Mouse (Mus musculus) bone marrow, adult 2 months (tissue): ENCODE results near the gene Ano2.

Experiments
- CTCF ChIP-seq: fragments of 200-500 bp; IDR thresholded peaks from 2 replicates; pipeline ENCODE4 v1.5.1; 2011; ENCODE audit warnings: low read length, control low read depth; ENCODE audit not compliant: control insufficient read depth, insufficient read depth
- POLR2A ChIP-seq: fragments of 200-500 bp; IDR thresholded peaks from 2 replicates; pipeline ENCODE4 v1.6.1; 2011; ENCODE audit warnings: low read depth, mild to moderate bottlenecking, control low read depth, low read length, borderline replicate concordance; ENCODE audit not compliant: control insufficient read depth

DNA sequence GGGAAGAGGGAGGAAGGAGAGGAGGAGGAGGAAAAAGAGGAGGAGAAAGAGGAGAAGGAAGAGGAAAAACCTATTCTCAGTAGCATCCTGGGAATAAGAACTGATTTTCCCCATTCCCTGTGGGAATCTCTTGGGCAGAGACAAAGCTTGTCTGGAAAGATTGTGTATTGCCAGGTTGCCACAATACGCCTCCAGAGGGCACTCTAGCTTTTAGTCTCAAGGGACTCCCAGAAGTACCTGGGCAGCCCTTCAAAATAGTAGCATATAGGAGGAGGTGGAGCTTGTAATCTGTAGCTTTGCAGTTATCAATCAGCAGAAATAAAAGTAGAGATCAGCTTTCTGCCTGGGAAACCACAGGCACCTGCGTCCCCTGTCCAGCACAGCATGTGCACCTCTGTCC, 178.3 kb downstream of the Ano2 start:
- no peak for TF ChIP-seq CTCF
- no peak for TF ChIP-seq POLR2A
